Mouse (Mus musculus): Measurements from ENCODE around the gene Gli1.

The Gli1 gene

DNA sequence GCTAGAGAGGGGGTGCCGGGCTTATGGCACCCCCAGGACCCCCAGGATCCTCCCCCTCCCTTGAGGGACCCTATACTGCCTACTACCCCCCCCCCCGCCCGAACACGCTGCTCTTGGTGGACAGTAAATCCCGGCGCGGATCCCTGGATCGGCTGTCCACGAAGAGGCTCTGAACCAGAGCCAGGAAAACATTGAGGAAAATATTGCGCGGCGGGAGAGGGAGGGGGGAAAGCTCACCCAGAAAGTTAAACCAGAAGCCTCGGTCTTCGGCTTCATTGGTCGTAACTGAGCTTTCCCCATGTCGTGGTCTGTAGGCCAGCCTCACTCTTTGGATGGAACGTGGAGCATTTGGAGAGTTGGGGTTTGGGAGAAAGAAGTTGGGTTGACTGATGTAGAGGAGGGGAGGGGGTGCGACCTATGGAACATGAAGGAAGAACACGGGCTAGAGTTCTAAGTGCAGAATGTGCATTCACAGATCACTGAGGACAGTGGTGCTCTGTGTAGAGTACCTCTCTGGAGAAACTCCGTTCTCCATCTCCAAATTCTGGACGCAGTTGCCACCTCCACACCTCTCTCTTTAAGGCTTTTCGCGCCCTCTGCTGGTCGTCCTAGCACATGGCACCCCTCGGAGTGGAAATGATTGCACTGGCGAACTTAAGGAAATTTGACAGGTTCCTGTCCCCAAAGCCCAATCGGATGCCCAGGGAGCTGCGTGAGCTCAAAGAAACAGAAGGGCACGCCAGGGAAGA is at the start of gene Gli1:
Gene Gli1, minus strand, starts transcription at position 84 of the 749 bp plus-strand sequence.
- peak; percentile 92 for DNase-seq (ENCODE audit: extremely low spot score, low spot score)

DNA sequence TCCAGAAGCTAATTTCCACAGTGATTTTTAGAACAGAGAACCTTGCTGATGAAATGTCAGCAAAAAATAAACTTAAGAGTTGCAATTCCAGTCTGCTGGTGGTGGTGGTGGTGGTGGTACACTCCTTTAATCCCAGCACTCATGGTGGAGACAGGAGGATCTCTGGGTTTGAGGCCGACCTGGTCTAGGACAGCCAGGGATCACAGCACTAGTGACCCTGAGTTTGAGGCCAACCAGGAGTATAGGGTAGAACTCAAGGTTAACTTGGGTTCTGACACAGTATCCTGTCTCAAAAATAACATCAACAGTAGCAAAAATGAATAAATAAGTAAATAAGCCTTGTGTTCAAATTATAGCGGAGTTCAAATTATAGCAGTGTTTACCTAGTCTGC is 40.0 kb upstream of the Gli1 start:
- DNase-seq (ENCODE audit: extremely low spot score, low spot score), result no peak

DNA sequence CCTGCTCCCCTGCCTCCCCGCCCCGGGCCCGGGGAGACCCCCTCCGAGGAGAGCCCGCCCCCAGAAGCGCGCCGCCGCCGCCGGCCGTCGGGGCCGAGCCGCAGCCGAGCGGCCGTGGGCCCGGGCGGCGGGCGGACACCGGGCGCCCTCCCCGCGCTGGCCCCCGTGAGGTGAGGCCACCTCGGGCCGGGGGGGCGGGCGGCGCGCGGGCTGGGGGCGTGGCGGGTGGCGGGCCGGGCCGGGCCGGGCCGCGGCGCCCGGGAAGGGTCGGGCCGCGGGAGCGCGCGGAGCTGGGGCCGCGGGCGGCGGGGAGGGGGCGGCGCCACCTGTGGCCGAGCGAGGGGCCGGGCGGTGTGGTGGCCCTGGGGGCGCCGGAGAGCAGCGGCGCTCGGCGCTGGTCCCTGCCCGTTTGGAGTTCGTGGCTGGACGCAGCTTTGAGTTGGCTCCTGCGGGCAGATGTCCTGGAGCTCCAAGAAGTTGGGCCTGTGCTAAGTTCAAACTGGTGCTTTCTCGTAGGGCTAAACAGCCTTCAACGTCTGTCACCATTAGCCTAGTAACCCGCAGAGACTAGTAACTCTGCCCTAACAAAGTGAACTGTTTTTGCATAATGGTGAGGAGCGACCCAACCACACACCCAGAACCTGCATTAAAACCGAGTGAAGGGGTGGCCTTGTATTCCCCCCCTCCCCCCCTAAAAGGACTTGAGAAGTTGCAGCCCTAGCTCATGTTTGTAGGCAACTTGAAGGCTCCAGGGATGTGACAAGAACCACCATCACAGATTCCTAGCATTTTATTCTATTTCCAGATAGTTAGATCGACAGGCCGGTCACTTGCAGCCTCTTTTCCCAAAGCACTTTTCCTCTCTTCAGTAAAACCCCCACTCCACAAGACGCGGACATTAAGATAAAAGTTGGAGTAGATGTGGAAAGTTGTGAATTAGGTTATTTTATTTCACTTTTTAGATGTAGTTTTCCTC is 39.3 kb upstream of the Gli1 start:
- peak; percentile 81 for DNase-seq (ENCODE audit: extremely low spot score, low spot score)

DNA sequence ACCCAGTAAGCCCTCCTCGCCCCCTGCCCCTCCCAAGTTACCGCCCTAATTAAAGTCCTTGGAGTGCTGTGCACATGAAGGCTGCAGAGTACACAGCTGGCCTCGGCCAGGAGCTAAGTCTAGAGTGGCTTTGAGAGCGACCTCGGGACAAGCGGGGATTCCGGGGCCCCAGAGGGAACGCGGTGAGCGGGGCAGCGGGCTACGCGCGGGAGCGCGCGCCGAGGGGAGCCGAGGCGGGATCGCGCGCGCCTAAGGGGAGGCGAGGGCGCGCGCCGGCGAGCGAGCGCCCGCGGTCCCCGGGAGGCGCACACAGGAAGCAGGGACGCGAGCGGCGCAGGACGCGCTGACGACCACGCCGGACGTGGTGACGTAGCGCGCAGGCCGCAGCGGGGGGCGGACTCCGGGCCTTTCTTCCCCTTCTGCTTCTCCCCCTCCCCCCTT is 38.5 kb upstream of the Gli1 start, which contains the start of gene R3hdm2:
Gene R3hdm2, plus strand, starts transcription at position 77 of the 441 bp plus-strand sequence.
- peak; percentile 97 for DNase-seq (ENCODE audit: extremely low spot score, low spot score)

DNA sequence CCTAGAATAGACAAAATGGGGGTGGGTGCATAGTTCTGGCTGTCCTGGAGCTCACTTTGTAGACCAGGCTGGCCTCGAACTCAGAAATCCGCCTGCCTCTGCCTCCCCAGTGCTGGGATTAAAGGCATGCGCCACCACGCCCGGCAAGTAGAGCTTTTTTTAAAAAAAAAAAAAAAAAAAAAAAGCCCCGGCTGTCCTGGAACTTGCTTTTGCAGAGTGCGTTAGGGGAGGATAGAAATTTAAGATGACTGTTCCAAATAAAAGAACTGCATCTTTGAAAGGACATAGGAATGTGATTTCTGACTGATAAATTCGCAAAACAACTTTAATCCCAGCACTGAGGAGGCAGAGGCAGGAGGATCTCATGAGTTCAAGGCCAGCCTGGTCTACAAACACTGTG is 37.9 kb upstream of the Gli1 start:
- no peak for DNase-seq (ENCODE audit: extremely low spot score, low spot score)

DNA sequence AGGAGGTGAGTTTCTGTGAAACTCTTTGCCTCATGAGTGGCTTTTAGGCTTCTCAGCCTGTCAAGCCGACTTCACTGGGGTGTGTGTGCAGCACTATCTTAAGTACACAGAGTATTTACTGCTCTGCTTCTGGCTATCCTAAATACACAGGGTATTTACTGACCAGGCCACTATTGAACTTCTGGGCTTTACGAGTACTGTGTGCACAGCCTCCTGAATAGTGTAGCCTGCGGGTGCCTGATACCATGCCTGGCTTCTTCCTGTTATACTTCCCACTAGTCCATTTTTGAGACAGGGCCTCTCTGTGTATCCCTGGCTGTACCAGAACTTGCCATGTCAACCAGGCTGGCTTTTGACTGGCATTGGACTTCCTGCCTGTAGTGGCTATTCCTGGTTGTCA is 35.9 kb upstream of the Gli1 start:
- no peak for DNase-seq (ENCODE audit: extremely low spot score, low spot score)

DNA sequence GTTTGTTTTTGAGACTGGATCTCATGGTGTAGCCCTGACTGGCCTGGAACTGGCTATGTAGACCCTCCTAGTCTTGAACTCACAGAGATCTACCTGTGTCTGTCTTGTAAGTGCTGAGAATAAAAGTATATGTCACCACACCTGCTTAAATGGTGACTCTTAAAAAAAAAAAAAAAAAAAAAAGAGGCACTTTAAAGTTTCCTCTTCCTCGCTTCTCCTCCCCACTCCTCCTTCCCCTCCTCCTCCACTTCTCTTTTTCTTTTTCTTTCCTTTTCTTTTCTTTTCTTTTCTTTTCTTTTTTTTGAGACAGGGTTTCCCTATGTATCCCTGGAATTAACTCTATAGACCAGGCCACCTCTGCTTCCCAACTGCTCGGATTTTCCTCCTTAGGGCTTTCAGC is 29.2 kb upstream of the Gli1 start:
- no peak for DNase-seq (ENCODE audit: extremely low spot score, low spot score)

DNA sequence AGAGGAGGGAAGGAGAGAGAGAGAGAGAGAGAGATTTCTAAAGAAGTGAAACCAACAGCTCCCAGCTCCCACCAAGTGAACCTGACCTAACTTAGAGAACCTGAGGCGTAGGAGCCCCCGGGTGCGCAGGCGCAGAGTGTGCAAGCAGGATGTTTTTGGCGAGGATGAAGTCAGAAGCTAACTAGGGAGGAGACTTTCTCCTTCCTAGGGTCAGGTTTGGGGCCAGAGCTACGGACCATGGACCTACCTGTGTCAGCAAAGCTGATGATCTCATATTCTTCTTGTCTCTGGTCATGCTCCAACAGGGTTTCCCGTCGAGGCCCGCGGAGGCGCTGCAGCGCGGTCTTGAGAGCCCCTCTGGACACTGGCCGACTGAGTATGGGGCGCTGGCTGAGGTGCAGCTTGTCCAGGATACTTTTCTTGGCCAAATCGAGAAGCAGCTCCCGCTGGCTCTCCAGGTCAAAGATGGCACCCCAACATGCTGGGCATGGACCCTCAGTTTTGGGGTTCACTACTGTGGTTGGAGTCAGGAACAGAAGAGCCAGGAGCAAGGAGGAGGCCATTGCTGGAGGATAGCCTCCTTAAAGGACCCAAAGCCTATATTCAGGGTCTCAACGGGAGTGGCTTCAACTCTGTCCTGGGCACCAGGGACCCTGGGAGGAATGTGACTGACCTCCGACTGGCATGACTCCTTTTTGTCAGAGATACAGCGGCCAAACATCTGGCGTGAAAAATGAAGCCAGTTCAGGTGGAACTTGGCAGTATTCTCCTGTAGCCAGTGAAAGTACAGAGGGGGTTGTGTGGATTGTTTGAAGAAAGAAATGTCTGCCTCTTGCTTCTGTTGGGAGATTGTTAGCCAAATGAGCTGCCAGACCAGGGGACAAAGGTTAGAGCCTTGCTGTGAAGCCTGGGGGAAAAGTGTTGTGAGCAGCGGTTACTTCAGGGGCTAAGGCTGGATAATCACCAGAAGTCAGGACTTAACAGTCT is 28.4 kb upstream of the Gli1 start, which contains the start of gene Inhbc:
Gene Inhbc, minus strand, starts transcription at position 598 of the 987 bp plus-strand sequence.
- no peak for DNase-seq (ENCODE audit: extremely low spot score, low spot score)

DNA sequence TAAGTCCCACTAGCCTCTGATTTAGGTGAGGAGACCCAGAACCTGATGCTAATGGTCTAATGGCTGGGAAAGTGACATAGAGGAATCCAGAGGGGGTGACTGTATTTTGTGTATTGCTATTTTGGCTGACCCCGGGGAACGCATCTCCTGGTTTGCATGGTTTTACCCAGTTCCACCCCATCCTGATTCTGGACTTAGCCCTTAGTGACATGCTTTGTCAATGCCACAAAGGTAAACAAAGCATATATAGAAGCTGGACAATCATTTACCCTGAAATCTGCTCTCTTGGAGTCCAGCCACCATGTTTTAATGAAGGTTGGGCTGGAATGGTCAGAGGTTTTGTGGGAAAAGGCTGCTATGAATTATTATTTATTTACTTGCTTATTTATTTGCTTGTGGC is 26.5 kb upstream of the Gli1 start:
- no peak for DNase-seq (ENCODE audit: extremely low spot score, low spot score)

DNA sequence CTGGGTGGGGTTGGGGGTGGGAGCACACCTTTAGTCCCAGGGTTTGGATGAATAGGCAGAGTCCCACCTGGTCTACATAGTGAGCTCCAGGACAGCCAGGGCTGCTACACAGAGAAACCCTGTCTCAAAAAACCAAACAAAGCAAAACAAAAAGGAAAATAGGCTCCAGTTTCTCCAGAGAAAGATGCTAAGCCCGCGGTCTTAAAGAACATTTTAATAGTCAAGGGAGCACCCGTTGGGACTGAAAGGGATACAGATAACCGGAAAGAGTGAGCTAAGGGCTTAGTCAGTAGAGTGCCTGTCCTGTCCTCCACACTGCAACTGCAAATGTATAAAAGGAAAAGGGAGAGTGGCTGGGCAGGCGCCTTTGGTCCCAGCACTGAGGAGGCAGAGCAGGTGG is 25.3 kb upstream of the Gli1 start:
- DNase-seq (ENCODE audit: extremely low spot score, low spot score), result no peak

DNA sequence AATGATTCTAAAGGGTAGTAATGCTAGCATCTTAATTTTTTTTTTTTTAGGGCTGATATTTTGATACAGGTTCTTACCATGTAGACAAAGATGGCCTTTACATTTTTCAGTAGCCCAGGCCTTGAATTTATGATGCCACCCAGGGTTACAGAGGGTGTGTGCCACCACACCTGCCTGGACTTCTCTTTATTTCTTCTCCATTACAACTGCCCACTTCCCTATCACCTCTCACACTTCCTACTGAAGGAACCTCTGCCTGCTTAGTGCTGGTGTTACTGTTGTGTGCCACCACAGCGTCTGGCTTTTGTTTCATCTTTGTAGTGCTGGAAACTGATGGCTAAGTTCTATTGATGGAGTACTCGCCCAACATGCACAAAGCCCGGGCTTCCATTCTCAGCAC is 18.9 kb upstream of the Gli1 start:
- DNase-seq (ENCODE audit: extremely low spot score, low spot score), result no peak

DNA sequence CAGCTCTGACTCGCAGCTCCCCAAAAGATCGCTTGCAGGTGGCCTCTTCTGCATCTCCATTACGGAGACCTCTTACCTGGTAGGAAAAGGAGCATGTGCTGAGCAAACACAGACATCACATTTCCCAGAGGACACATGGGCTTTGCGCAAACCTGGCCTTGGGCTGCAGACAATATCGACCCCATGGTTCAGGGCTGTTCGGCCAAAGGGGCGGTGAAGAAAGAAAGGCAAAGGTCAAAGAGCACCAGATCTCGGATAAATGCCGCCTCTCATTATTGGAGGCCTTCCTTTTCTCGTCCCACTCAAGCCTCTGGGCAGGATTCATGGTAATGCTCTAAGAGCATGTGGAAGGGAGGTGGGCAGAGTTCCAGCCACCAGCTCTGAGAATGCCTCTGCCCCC is 13.6 kb upstream of the Gli1 start:
- no peak for DNase-seq (ENCODE audit: extremely low spot score, low spot score)

DNA sequence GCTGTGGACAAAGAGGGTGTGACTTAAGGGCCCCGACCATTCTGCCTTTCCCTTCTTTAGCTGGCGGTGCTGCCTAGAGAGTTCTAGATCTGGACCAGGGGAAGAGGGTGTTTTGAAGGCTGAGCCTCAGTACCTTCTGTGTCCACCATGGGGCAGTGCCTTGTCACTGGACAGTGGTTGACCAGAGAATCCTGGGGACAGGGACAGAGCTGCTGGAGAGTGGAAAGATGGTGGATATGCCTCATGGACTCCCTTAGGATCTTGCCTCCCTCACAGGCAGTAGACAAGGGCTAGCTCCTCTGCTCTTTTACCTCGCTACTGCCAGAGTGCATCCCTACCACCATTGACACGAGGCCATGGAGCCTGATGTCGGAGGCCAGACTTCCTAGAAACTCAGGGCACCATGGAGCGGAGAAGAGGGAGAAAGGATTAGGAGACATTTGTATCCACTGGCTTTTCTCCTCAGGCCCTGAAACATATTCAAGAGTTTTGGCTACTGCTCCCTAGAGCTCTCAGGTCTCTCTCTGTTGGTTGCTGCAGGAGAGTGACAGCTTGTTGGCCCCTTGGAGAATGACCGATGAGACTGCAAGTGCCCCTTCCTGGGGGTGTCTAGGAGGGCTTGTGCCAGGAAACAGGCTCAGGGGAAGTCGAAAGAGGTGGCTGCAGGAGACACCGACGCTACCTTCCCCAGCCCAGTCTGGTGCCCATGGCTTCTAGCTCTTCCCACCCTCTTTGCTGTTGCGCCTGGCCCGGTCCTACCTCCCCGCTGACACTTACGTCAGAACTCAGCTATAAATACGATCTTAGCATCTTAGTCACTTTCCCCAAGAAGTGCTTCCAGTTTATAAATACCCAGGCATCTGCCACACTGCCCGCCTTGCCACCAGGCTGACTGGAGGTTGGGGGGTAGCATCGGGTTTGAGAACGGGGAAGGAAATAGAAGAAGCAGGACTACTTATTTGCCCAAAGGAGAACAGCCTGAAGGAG is 12.4 kb upstream of the Gli1 start, which contains the start of gene Inhbe:
Gene Inhbe, minus strand, starts transcription at position 503 of the 987 bp plus-strand sequence.
- no peak for DNase-seq (ENCODE audit: extremely low spot score, low spot score)

DNA sequence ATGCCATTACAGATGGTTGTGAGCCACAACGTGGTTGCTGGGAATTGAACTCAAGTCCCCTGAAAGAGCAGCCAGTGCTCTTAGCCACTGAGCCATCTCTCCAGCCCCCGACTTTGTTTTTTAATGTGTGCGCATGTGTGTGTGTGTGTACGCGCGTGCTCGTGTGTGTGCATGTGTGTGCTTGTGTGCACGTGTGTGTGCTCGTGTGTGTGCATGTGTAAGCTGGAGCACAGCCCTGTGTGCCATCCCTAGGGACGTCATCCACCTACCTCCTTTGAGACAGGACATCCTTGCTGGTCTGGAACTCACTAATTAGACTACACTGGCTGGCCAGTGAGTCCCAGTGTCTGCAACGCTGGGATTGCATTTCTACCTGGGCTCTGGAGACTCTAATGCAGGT is 11.0 kb upstream of the Gli1 start:
- DNase-seq (ENCODE audit: extremely low spot score, low spot score), result no peak

DNA sequence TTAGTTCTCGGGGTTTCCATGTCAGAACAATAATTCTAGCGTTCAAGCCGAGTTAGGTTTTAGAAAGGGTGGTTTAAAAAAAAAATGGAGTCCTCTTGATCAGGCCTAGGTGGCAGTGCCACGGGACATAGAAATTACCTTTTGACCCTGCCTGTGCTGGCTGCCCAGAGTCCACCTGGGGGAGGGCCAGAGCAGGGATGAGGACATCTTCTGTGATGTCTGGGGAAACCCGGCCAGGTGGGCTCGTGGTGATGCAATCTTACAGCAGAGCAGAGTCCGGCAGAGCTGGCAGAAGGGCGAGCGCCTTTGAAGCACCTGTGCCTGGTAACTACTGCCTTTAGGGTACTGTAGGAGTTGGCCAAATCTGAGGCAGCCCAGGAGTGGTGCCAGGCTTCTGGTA is 10.4 kb upstream of the Gli1 start:
- no peak for DNase-seq (ENCODE audit: extremely low spot score, low spot score)

DNA sequence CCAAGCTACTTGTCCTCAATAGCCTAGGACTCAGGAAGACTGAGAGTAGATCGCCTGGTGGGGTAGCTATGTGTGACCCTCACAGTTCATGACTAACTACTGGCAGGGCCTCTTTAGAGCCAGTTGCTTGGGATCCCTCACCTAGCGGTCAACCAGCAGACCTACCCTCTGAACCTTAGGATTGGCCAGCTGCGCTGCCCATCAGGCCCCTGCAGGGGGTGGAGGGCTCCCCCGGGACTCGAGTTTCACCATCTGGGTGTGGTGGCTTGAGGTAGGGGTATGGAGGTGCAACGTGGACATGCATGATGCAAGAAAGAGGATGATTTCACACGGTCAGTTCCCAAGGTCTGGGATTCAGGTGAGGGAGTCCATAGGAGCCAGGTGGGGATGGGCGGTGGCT is 9.9 kb upstream of the Gli1 start:
- no peak for DNase-seq (ENCODE audit: extremely low spot score, low spot score)

DNA sequence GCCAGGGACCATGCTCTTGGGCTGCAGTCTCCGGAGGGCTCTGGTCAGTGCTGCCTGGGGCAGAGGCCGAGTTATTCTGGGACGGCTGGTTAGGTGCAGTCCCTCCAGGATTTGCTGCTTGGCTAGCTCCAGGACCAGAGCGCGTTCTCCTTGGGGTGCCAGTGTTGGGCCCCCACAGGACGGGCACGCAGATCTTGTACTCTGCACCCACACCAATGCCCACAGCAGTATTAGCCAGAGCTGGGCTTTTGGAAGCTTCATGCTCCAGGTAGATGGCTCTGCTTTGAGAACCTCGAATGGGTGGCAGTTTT is 9.5 kb upstream of the Gli1 start:
- no peak for DNase-seq (ENCODE audit: extremely low spot score, low spot score)

DNA sequence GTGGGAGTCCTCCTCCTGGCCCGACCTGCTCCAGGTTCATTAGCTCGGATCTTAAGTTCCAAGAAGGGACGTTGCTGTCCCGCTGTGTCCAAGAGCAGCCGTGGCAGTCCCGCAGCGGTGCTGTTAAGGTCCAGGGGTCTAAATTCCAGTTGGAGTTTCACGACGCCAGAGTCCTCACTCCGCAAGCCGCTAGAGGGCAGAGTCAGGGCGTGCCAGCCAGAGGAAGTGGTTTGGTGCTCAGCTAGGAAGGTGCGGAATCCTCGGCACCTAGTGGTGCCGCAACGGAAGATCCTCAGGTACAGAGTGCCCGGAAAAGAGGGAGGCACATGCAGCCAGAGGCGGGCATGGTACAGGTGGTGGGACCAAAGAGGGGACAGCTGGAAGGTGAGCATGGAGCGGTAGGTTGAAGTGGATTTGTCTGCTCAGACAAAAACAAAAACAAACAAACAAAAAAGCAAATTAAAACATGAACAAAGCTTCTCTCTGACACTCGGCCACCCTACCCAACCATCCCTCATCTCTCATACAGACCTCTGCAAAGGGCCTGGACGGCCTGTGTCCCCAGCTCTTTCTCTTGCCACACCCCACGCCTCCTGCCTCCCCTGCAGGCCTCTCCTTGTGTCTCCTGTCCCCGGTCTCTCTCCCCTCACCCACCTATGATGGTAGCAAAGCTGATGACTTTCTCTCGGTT is 9.0 kb upstream of the Gli1 start:
- peak; percentile 72 for DNase-seq (ENCODE audit: extremely low spot score, low spot score)

DNA sequence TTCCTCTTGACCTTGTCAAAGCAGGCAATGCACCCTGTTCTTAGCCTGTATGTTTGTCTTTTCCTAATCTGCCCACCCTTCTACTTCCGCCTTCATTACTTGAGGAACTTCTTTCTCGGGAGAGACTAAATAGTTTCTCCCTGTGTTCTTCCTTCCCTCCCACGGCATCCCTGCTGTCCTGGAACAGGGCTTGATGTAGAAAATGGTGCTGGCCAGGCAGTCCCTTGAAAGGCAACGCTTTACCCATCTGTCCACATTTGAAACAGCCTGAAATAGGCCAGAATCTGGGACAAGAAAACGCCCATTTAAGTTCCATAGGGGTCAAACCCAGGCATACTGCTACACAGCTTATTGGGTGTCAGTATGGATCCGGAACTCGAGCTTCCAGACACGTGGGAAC is 8.0 kb upstream of the Gli1 start:
- no peak for DNase-seq (ENCODE audit: extremely low spot score, low spot score)

All from neural tube, embryonic 10.5 days (tissue).